Mouse (Mus musculus) midbrain, embryonic 11.5 days (tissue): Measurements from ENCODE around the gene Slc7a5. TPM values are rescaled to one million over a fixed set of nuclear protein-coding genes. Genes with fewer than 3 reads are reported as not detected.

Experiments used
- ATAC-seq: fragments of 200-750 bp; cut with Nextera tagmentation; 2 replicates; pipeline ENCODE4 v1.8.0; 2017; ENCODE audit warnings: moderate TSS enrichment, moderate library complexity; ENCODE audit not compliant: low FRiP score
- DNase-seq: peaks from one replicate; pipeline ENCODE4 v3.0.0; 2015; ENCODE audit warnings: low spot score; ENCODE audit errors: missing footprints
- H3K27ac ChIP-seq: fragments of 300-500 bp; sonication (generic); 2 replicates; pipeline ENCODE4 v1.5.1; 2014; ENCODE audit warnings: low read depth, low read length
- H3K27me3 ChIP-seq: fragments of 300-500 bp; sonication (generic); 2 replicates; pipeline ENCODE4 v1.6.1; 2014; ENCODE audit warnings: mild to moderate bottlenecking, low read length, moderate library complexity, mixed read lengths; ENCODE audit not compliant: control insufficient read depth, insufficient read depth
- H3K36me3 ChIP-seq: fragments of 300-500 bp; sonication (generic); 2 replicates; pipeline ENCODE4 v1.6.1; 2014; ENCODE audit warnings: mild to moderate bottlenecking, low read length, moderate library complexity, mixed read lengths; ENCODE audit not compliant: control insufficient read depth, insufficient read depth
- H3K4me1 ChIP-seq: fragments of 300-500 bp; sonication (generic); 2 replicates; pipeline ENCODE4 v1.6.1; 2014; ENCODE audit warnings: low read length; ENCODE audit not compliant: control insufficient read depth, insufficient read depth
- H3K4me2 ChIP-seq: fragments of 300-500 bp; sonication (generic); 2 replicates; pipeline ENCODE4 v1.6.1; 2014; ENCODE audit warnings: mild to moderate bottlenecking, moderate library complexity
- H3K4me3 ChIP-seq: fragments of 300-500 bp; sonication (generic); 2 replicates; pipeline ENCODE4 v1.5.1; 2014; ENCODE audit warnings: low read depth, low read length
- H3K9ac ChIP-seq: fragments of 300-500 bp; sonication (generic); 2 replicates; pipeline ENCODE4 v1.6.1; 2014; ENCODE audit warnings: low read length
- H3K9me3 ChIP-seq: fragments of 300-500 bp; sonication (generic); 2 replicates; pipeline ENCODE4 v1.6.1; 2016; ENCODE audit warnings: low read length; ENCODE audit not compliant: control insufficient read depth
- WGBS: fragments of 180-500 bp; shearing (Covaris S2); extraction: QIAGEN DNeasy Blood & Tissue Kit; methylation state at CpG from one replicate; pipeline ENCODE4 v1.1.7; 2014; 5-methylcytosine and 5-hydroxymethylcytosine counted together
- polyA plus RNA-seq: library from polyadenylated mRNA; unstranded; fragments of >200 nt; fragmentation: Nextera tagmentation; extraction: Ambion mirVana; gene quantifications from 2 replicates; pipeline ENCODE4 v1.2.1, GENCODE M21; 2014

The Slc7a5 gene
- polyA plus RNA-seq, 1 experiment from 2014 or later = 36.5 TPM

GRCm38 (mm10) chr8:121885001-121885400, 22.5 kb downstream of the Slc7a5 start:
- ATAC-seq = no peak
- no peak overlapping the region for H3K4me2 ChIP-seq
- no peaks in the 10 kb centered on the region for H3K4me1 ChIP-seq
- WGBS = 95% methylated on average over 9 of the region's 9 CpGs
- no peak overlapping the region for H3K27ac ChIP-seq
- H3K4me3 ChIP-seq = no peak overlapping the region
- H3K27me3 ChIP-seq = no peaks in the 10 kb centered on the region
- no peaks in the 10 kb centered on the region for H3K9me3 ChIP-seq
- H3K9ac ChIP-seq = no peak overlapping the region
- peaks cover 7% of the 10 kb centered on the region; the same call in 1 of the 2 replicates for H3K36me3 ChIP-seq
- DNase-seq = no peak

- Histone ChIP-seq H3K27ac (no peak overlapping the region), H3K4me2 (no peak overlapping the region), H3K36me3 (peaks cover 7% of the 10 kb centered on the region; the same call in 1 of the 2 replicates), H3K9me3 (no peaks in the 10 kb centered on the region), H3K9ac (no peak overlapping the region), H3K4me1 (no peaks in the 10 kb centered on the region), H3K4me3 (no peak overlapping the region), H3K27me3 (no peaks in the 10 kb centered on the region)
- ATAC-seq (no peak), DNase-seq (no peak)
- WGBS = 83% methylated on average over 3 of the region's 3 CpGs
Measured at GRCm38 (mm10) chr8:121884181-121884580, 23.3 kb downstream of the Slc7a5 start.

GRCm38 (mm10) chr8:121881921-121882320, 25.6 kb downstream of the Slc7a5 start:
- Histone ChIP-seq H3K27ac (no peak overlapping the region), H3K4me1 (no peaks in the 10 kb centered on the region), H3K36me3 (peaks cover 2% of the 10 kb centered on the region; the same call in 1 of the 2 replicates), H3K4me3 (no peak overlapping the region), H3K9me3 (no peaks in the 10 kb centered on the region), H3K4me2 (no peak overlapping the region), H3K27me3 (no peaks in the 10 kb centered on the region), H3K9ac (no peak overlapping the region)
- DNase-seq (no peak), ATAC-seq (no peak)
- WGBS = 90% methylated on average over 5 of the region's 5 CpGs

DNA sequence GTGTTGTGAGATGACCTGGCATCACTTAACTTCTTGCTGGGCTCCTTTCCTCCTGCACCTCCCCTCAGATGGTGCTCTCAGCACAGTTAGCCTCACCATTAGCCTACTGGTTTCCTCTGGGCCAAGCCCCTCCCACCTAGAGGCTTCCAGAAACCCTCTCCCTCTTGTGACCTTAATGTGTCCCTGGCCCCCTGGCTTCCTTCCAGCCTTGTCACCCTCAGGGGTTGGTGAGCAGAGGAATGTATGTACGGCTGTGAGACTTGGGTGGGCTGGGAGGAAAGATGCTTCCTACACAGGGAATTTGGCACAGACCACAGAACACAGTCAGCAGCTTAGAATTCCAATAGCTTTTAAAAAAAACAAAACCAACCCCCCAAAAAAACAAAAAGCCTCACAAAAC, 26.7 kb downstream of the Slc7a5 start:
- WGBS = 87% methylated on average over 1 of the region's 1 CpGs
- H3K4me2 ChIP-seq = no peak overlapping the region
- H3K9ac ChIP-seq = no peak overlapping the region
- no peaks in the 10 kb centered on the region for H3K4me1 ChIP-seq
- no peak overlapping the region for H3K27ac ChIP-seq
- ATAC-seq (no peak), DNase-seq (no peak)
- no peaks in the 10 kb centered on the region for H3K9me3 ChIP-seq
- H3K27me3 ChIP-seq = no peaks in the 10 kb centered on the region
- H3K36me3 ChIP-seq = peaks cover 2% of the 10 kb centered on the region; the same call in 1 of the 2 replicates
- H3K4me3 ChIP-seq = no peak overlapping the region

GRCm38 (mm10) chr8:121879712-121880111, 27.8 kb downstream of the Slc7a5 start:
- no peak overlapping the region for H3K27ac ChIP-seq
- peaks cover 2% of the 10 kb centered on the region; the same call in 1 of the 2 replicates for H3K36me3 ChIP-seq
- H3K9ac ChIP-seq = no peak overlapping the region
- WGBS = 75% methylated on average over 3 of the region's 3 CpGs
- H3K9me3 ChIP-seq = no peaks in the 10 kb centered on the region
- H3K4me2 ChIP-seq = no peak overlapping the region
- no peaks in the 10 kb centered on the region for H3K27me3 ChIP-seq
- no peak for DNase-seq
- H3K4me1 ChIP-seq = no peaks in the 10 kb centered on the region
- ATAC-seq = no peak
- H3K4me3 ChIP-seq = no peak overlapping the region

GRCm38 (mm10) chr8:121877828-121878480, 29.5 kb downstream of the Slc7a5 start:
- no peak overlapping the region for H3K9ac ChIP-seq
- no peak overlapping the region for H3K27ac ChIP-seq
- H3K4me1 ChIP-seq = no peaks in the 10 kb centered on the region
- no peaks in the 10 kb centered on the region for H3K9me3 ChIP-seq
- no peak for DNase-seq
- H3K36me3 ChIP-seq = no peaks in the 10 kb centered on the region
- no peak for ATAC-seq
- H3K4me2 ChIP-seq = no peak overlapping the region
- WGBS = 84% methylated on average over 7 of the region's 7 CpGs
- no peaks in the 10 kb centered on the region for H3K27me3 ChIP-seq
- H3K4me3 ChIP-seq = no peak overlapping the region

GRCm38 (mm10) chr8:121877212-121877611, 30.3 kb downstream of the Slc7a5 start:
- no peak overlapping the region for H3K4me2 ChIP-seq
- no peak overlapping the region for H3K9ac ChIP-seq
- H3K27me3 ChIP-seq = no peaks in the 10 kb centered on the region
- no peaks in the 10 kb centered on the region for H3K9me3 ChIP-seq
- 81% methylated on average over 5 of the region's 5 CpGs for WGBS
- H3K36me3 ChIP-seq = no peaks in the 10 kb centered on the region
- no peak overlapping the region for H3K4me3 ChIP-seq
- H3K4me1 ChIP-seq = no peaks in the 10 kb centered on the region
- DNase-seq (no peak), ATAC-seq (no peak)
- H3K27ac ChIP-seq = no peak overlapping the region

GRCm38 (mm10) chr8:121875517-121875916, 32.0 kb downstream of the Slc7a5 start:
- WGBS = 86% methylated on average over 9 of the region's 9 CpGs
- no peak for ATAC-seq
- Histone ChIP-seq H3K27me3 (no peaks in the 10 kb centered on the region), H3K4me2 (no peak overlapping the region), H3K36me3 (no peaks in the 10 kb centered on the region), H3K4me3 (no peak overlapping the region), H3K4me1 (no peaks in the 10 kb centered on the region), H3K27ac (no peak overlapping the region), H3K9me3 (no peaks in the 10 kb centered on the region), H3K9ac (no peak overlapping the region; the same call in 1 of the 2 replicates)
- no peak for DNase-seq

GRCm38 (mm10) chr8:121875045-121875444, 32.4 kb downstream of the Slc7a5 start:
- Histone ChIP-seq H3K4me1 (no peaks in the 10 kb centered on the region), H3K9ac (no peak overlapping the region; the same call in 1 of the 2 replicates), H3K27me3 (no peaks in the 10 kb centered on the region), H3K4me2 (no peak overlapping the region), H3K36me3 (no peaks in the 10 kb centered on the region), H3K4me3 (no peak overlapping the region), H3K27ac (no peak overlapping the region), H3K9me3 (no peaks in the 10 kb centered on the region)
- DNase-seq = no peak
- ATAC-seq = no peak
- 85% methylated on average over 3 of the region's 3 CpGs for WGBS
